ENCODE assay signal across 14 mouse cellular contexts in the genomic region with DNA sequence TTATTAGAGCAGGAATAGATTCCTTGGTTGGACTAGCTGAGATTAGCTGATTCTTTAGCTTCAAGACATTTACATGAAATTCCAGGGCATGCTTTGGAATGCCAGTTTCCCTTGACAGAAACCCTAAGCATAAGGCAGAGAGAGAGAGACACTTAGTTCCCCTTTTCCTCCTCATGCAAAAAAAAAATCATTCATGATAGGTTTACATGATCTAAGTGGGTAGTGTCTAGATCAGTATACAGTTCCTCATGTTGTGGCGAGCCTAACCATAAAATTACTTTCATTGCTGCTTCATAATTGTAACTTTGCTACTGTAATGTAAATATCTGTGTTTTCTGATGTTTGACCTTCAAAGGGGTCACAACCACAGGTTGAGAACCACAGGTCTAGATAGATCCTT.
"Had no signal": no experiment of that assay in that cellular context is flagged by ENCODE, and none has a peak within 500 bp of the region (broad histone marks: within the 10 kb centered on the region; RNA-seq: fewer than 3 reads in every experiment).

No protein-coding gene starts in this region.

- H3K4me3 ChIP-seq: midbrain, embryonic 13.5 days; midbrain, embryonic 15.5 days; neural tube, embryonic 12.5 days had no signal

- H3K9ac ChIP-seq: liver, embryonic 14.5 days; lung, embryonic 14.5 days; midbrain, embryonic 13.5 days; midbrain, embryonic 15.5 days; neural tube, embryonic 12.5 days had no signal

- ATAC-seq: midbrain, embryonic 13.5 days; midbrain, embryonic 15.5 days had no signal

- H3K4me1 ChIP-seq: midbrain, embryonic 13.5 days; midbrain, embryonic 15.5 days; neural tube, embryonic 12.5 days had no signal

- H3K9me3 ChIP-seq: midbrain, embryonic 13.5 days; midbrain, embryonic 15.5 days; neural tube, embryonic 12.5 days had no signal

- H3K36me3 ChIP-seq: midbrain, embryonic 13.5 days; midbrain, embryonic 15.5 days; neural tube, embryonic 12.5 days had no signal

- DNase-seq: lung, adult 18-20 months; lung, embryonic 14.5 days; lung, postnatal 10 days; lung, postnatal 4 days; right cerebral cortex, postnatal 25 days; right cerebral cortex, postnatal 4 days; spleen, adult 18-20 months; thymus, adult 18-20 months; thymus, postnatal 14 days; thymus, postnatal 4 days had no signal

- H3K27me3 ChIP-seq: midbrain, embryonic 13.5 days; midbrain, embryonic 15.5 days; neural tube, embryonic 12.5 days had no signal

- H3K27ac ChIP-seq: liver, embryonic 14.5 days; midbrain, embryonic 13.5 days; midbrain, embryonic 15.5 days; neural tube, embryonic 12.5 days had no signal
